Mouse (Mus musculus) retina, adult 2 months (tissue): ENCODE data around the gene Zfp598.

Source experiments
- DNase-seq: peaks from one replicate; pipeline ENCODE4 v3.0.0-alpha.2; 2012; ENCODE audit warnings: low read depth, low spot score

The Zfp598 gene

DNA sequence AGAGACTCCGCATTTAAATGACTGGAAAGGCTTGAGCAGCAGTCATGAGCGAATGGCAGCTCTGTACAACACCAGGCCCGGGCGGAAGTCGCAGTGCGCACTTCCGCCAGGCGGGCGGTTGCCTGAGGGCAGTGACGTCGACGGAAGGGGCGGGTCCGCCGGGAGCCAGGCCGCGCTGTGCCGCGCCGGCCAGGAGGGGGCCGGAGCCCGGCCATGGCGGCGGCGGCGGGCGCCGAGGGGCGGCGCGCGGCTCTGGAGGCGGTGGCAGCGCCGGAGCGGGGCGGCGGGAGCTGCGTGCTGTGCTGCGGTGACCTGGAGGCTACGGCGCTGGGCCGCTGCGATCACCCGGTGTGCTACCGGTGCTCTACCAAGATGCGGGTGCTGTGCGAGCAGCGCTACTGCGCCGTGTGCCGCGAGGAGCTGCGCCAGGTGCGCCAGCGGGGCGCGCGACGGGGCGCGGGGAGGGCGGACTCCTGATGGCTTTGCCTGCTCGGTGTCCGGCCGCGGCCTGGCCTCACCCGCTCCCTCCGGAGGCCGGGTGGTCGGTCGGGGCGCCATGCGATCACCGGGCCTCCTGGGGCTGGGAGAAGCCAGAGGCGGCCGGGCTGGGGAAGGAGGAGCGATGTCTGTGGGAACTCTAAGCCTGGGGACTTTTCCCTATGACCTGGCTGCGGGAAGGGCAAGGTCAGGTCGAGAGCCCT is at the start of gene Zfp598:
Gene Zfp598 (plus strand): TSS at position 143 of the 701 bp plus-strand sequence.
- peak; percentile 86 for DNase-seq

GRCm38 (mm10) chr17:24625472-24625871 is 44.0 kb upstream of the Zfp598 start:
- DNase-seq = no peak

GRCm38 (mm10) chr17:24628646-24629045 is 40.8 kb upstream of the Zfp598 start:
- DNase-seq = peak; percentile 39

GRCm38 (mm10) chr17:24630072-24630471 is 39.4 kb upstream of the Zfp598 start:
- no peak for DNase-seq

DNA sequence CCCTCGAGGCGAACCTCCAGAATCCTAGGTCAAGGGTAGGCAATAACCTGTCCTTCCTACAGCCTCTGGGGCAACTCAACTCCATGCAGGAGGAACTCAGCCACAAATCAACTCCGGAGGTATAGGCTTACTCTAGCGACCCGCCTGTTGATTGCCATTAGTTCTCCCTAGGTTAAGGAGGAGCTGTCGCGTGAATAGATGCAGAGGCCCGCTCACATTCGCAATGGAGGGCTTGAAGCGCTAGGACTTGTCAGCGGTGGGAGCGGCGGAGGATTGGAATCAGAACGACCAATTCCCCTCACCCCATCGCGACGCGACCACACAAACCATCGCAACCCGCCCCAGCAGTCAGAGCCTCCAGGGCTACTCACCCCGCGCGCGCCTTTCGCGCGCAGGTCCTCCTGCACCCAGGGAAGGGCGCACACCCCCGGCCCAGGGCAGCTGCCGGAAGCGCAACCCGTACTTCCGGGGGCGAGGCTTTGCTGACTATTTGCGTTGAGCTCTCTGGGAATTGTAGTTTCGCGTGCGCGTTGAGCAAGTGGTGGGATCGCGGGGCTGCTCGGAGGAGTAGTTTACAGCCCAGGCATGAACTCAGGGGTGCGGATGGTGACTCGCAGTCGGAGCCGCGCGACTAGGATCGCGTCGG is 37.2 kb upstream of the Zfp598 start, which contains the start of the genes Tsc2 and Nthl1:
Gene Tsc2 (minus strand): TSS at position 464 of the 646 bp plus-strand sequence.
Gene Nthl1 (plus strand): TSS at position 514 of the 646 bp plus-strand sequence.
- peak; percentile 59 for DNase-seq

GRCm38 (mm10) chr17:24632813-24633449 is 36.6 kb upstream of the Zfp598 start:
- DNase-seq = no peak

DNA sequence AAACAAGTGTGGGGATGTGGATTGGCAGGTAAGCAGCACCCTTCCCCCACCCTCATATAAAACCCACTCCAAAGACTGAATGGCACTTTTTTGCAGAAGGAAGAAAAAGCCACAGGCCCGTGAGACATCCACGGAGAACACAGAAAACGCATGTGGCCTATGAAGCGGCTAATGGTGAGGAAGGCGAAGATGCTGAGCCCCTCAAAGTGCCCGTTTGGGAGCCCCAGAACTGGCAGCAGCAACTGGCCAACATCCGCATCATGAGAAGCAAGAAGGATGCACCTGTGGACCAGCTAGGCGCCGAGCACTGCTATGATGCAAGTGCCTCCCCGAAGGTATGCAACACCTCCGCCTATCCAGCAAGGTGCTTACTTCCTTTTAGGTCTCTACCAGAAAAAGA is 35.7 kb upstream of the Zfp598 start:
- no peak for DNase-seq

- DNase-seq = no peak
These were observed 34.5 kb upstream of the Zfp598 start for GRCm38 (mm10) chr17:24635024-24635423.

GRCm38 (mm10) chr17:24635694-24636093 is 33.8 kb upstream of the Zfp598 start:
- DNase-seq = no peak

- DNase-seq = no peak
These were observed 32.6 kb upstream of the Zfp598 start for GRCm38 (mm10) chr17:24636781-24637481.

- no peak for DNase-seq
These were observed 31.3 kb upstream of the Zfp598 start for GRCm38 (mm10) chr17:24638214-24638613.

DNA sequence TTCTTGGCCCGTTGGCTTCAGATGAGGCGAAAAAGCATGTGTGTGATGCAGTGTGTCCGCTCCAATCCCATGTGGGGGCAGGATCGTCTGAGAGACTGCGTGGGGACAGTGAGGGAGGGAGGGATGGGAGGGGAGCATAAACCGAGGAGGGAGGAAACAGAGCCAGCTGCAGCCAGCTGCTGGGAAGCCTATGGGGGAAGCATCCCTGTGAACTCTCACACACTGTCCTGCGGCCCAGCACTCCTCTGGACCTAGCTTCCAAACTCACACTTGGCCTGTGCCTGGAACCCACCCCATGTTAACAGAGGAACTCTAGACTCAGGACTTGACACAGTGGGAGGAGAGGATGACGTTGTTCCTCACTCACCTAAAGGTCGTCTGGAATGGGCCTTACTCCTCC is 30.6 kb upstream of the Zfp598 start:
- no peak for DNase-seq

DNA sequence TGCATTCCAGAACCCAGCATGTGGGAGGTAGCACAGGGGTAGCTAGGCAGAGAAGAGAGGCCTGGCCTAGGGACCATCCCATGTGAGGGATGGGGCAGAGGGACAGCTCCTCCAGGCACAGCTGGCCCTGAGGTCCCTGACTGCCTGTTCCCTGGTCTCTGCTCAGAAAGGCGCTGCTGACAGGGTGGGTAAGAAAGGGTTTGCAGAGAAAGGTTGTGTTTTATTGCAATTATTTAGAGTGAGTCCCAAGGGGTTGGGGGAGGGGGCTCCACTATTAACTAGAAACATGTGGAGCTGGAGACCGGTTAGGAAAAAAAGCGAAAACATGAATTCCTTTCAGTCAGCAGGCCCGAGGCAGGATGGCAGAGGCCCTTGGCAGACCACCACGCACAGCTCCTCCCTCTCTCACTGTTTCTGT is 29.9 kb upstream of the Zfp598 start:
- no peak for DNase-seq

GRCm38 (mm10) chr17:24640119-24640518 is 29.4 kb upstream of the Zfp598 start:
- no peak for DNase-seq

DNA sequence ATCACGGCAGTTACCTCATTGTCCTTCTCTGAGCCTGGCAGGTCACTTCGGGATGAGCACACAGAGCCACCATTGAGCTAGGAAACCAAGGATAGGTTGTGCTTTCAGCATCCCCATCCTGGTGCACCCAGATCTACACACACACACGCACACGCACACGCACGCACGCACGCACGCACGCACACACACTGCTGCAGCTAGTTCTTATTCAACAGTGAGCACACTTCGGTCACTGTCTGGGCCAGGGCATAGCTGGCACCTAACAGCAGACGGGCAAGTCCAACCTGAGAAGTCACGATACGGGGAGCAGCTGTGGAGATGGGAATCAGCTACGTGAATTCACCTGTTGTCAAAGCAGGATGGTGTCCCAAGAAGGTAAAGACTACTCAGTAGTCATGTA is 28.9 kb upstream of the Zfp598 start:
- DNase-seq = no peak

GRCm38 (mm10) chr17:24641944-24642343 is 27.5 kb upstream of the Zfp598 start:
- DNase-seq = no peak

GRCm38 (mm10) chr17:24642791-24643343 is 26.6 kb upstream of the Zfp598 start:
- no peak for DNase-seq

- DNase-seq = no peak
These were observed 25.3 kb upstream of the Zfp598 start for GRCm38 (mm10) chr17:24644030-24644715.

DNA sequence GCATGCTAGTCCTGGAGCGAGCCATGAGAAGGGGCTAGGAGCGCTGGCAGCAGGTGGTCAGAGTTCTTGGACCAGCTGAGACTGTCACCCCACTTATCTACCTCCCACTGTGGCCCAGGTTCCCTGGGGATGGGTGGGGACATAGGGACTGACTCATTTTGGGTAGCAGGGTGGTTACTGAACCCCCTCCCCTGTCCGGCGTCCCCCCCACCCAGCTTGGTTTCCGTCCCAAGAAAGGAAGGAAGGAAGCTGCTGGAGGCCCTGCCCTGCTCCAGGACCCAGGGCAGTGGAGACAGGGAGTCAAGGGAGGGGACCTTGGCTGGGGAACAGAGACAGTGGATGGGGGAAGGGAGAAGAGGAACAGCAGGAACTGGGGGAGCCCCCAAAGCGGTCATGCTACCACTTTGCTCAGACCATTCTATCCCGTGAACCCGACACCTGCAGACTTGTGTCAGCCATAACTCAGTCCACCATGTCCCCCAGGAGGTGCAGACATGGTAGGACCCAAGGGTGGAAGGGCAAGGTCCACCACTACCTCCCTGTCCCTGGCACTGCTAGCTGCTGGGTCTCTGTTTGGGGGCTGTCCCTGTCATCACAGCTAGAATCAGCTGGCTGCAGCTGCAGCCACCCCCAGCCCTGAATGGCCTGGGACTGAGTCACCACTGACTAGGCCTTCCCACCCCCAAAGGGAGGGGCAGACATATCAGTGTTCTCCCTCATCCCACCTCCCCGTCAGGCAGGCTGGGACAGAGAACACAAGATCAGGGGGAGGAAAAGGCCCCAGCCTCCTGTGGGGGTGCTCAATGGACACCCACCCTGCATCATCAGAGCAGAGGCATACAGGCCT is 24.4 kb upstream of the Zfp598 start:
- DNase-seq = no peak

DNA sequence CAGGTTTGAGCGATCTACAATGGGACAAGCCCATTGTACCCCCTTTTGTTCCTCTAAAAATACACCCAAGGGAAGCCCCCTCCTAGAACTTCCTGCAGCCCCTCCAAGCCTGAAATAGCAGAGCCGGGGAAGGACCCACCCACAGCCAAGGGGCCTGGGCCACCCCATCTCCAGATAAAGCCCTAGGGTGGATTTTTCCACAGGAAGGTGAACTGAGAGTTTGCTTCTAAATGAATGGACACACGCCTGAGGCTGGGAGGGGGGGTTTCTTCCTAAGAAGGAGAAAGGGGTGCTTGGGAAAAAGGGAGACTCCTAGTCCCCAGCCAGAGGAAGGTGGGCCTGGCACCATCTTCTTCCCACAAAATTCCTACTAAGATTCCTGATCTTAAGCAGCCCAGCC is 23.6 kb upstream of the Zfp598 start:
- DNase-seq = no peak
